In genomic region chr5:19933190-19933589, GRCm38 (mm10) we compare ENCODE assay signal across 15 mouse cellular contexts.
A peak's percentile ranks its signal among the peaks of the same experiment; 100 is the strongest.
DNase-seq lines count a peak whose midpoint lies in the region; ATAC-seq lines count a peak whose summit lies in the region.
"Had no signal": no experiment of that assay in that cellular context is flagged by ENCODE, and none has a peak within 500 bp of the region (broad histone marks: within the 10 kb centered on the region; RNA-seq: fewer than 3 reads in every experiment).

No protein-coding gene starts in this region.

- H3K4me1 ChIP-seq in hindbrain, embryonic 14.5 days (replicated peaks; ENCODE audit: control insufficient read depth, insufficient read depth, low read length): no peaks in the 10 kb centered on the region
- no peaks in the 10 kb centered on the region for H3K4me1 ChIP-seq in hindbrain, embryonic 13.5 days (replicated peaks)
- no peaks in the 10 kb centered on the region for H3K4me1 ChIP-seq in neural tube, embryonic 14.5 days (ENCODE audit: control insufficient read depth, insufficient read depth, low read length)
- H3K4me1 ChIP-seq in kidney, embryonic 16.5 days (ENCODE audit: insufficient read depth, low read length): no peaks in the 10 kb centered on the region

- H3K27me3 ChIP-seq in hindbrain, embryonic 14.5 days (ENCODE audit: control insufficient read depth, insufficient read depth, low read length): no peaks in the 10 kb centered on the region
- H3K27me3 ChIP-seq in hindbrain, embryonic 13.5 days: no peaks in the 10 kb centered on the region
- no peaks in the 10 kb centered on the region for H3K27me3 ChIP-seq in neural tube, embryonic 14.5 days (ENCODE audit: control insufficient read depth, insufficient read depth, low read length)
- H3K27me3 ChIP-seq in kidney, embryonic 16.5 days (ENCODE audit: insufficient read depth, low read length): no peaks in the 10 kb centered on the region
- H3K27me3 ChIP-seq: embryonic facial prominence, embryonic 13.5 days had no signal

- no peaks in the 10 kb centered on the region for H3K9me3 ChIP-seq in hindbrain, embryonic 14.5 days (ENCODE audit: control insufficient read depth, low read length)
- H3K9me3 ChIP-seq in hindbrain, embryonic 13.5 days: no peaks in the 10 kb centered on the region
- H3K9me3 ChIP-seq in neural tube, embryonic 14.5 days (ENCODE audit: control insufficient read depth, low read length): no peaks in the 10 kb centered on the region
- no peaks in the 10 kb centered on the region for H3K9me3 ChIP-seq in kidney, embryonic 16.5 days (ENCODE audit: low read length)
- H3K9me3 ChIP-seq: embryonic facial prominence, embryonic 13.5 days had no signal

- intact Hi-C loops in left cerebral cortex, postnatal 36 days (cut with DNase I): no loop called here

- peak; percentile 42 for DNase-seq in hindbrain, embryonic 14.5 days (ENCODE audit: low spot score)
- DNase-seq in neural tube, embryonic 10.5 days (ENCODE audit: extremely low spot score, low spot score): no peak
- no peak for DNase-seq in thymus, postnatal 25 days
- no peak for DNase-seq in left cerebral cortex, postnatal 36 days (ENCODE audit: low spot score in 2 of 2)
- DNase-seq: cerebellum, adult 9-11 months; heart, adult 18-20 months; heart, postnatal 14 days; right cerebral cortex, postnatal 25 days; thymus, postnatal 14 days had no signal

- no peak for ATAC-seq in hindbrain, embryonic 14.5 days (ENCODE audit: low FRiP score)
- ATAC-seq in hindbrain, embryonic 13.5 days (ENCODE audit: low FRiP score): no peak
- ATAC-seq in neural tube, embryonic 14.5 days (ENCODE audit: low read depth): peak; percentile 46; the same call in 1 of the 2 replicates
- ATAC-seq in kidney, embryonic 16.5 days (ENCODE audit: low FRiP score, low TSS enrichment): peak; percentile 86; the same call in 1 of the 2 replicates
- no peak for ATAC-seq in erythroid progenitor cell, adult 5-6 weeks (replicated peaks; ENCODE audit: low FRiP score, poor library complexity, severe bottlenecking)

- no peaks in the 10 kb centered on the region for H3K36me3 ChIP-seq in hindbrain, embryonic 14.5 days (replicated peaks; ENCODE audit: control insufficient read depth, insufficient read depth)
- no peaks in the 10 kb centered on the region for H3K36me3 ChIP-seq in hindbrain, embryonic 13.5 days
- H3K36me3 ChIP-seq in neural tube, embryonic 14.5 days (ENCODE audit: control insufficient read depth, insufficient read depth, low read length): no peaks in the 10 kb centered on the region
- no peaks in the 10 kb centered on the region for H3K36me3 ChIP-seq in kidney, embryonic 16.5 days (ENCODE audit: insufficient read depth, low read length)
- H3K36me3 ChIP-seq: embryonic facial prominence, embryonic 13.5 days had no signal

- no peak overlapping the region for H3K4me3 ChIP-seq in hindbrain, embryonic 14.5 days (replicated peaks; ENCODE audit: low read length)
- no peak overlapping the region for H3K4me3 ChIP-seq in hindbrain, embryonic 13.5 days
- H3K4me3 ChIP-seq in neural tube, embryonic 14.5 days (ENCODE audit: low read depth, low read length): no peak overlapping the region
- no peak overlapping the region for H3K4me3 ChIP-seq in kidney, embryonic 16.5 days (ENCODE audit: low read length)
- H3K4me3 ChIP-seq: embryonic facial prominence, embryonic 13.5 days had no signal

- no peak overlapping the region for H3K9ac ChIP-seq in hindbrain, embryonic 14.5 days
- H3K9ac ChIP-seq in hindbrain, embryonic 13.5 days: no peak overlapping the region
- no peak overlapping the region for H3K9ac ChIP-seq in neural tube, embryonic 14.5 days (replicated peaks; ENCODE audit: low read depth, low read length)
- no peak overlapping the region for H3K9ac ChIP-seq in kidney, embryonic 16.5 days (replicated peaks; ENCODE audit: low read length)
- H3K9ac ChIP-seq: embryonic facial prominence, embryonic 13.5 days had no signal

- H3K4me2 ChIP-seq in hindbrain, embryonic 14.5 days (replicated peaks): no peak overlapping the region
- H3K4me2 ChIP-seq in hindbrain, embryonic 13.5 days: no peak overlapping the region
- H3K4me2 ChIP-seq in neural tube, embryonic 14.5 days (ENCODE audit: low read depth, low read length): no peak overlapping the region
- H3K4me2 ChIP-seq in kidney, embryonic 16.5 days (replicated peaks; ENCODE audit: low read depth, low read length): no peak overlapping the region
- H3K4me2 ChIP-seq: embryonic facial prominence, embryonic 13.5 days had no signal

- 75% methylated on average over 2 of the region's 2 CpGs for WGBS in hindbrain, embryonic 14.5 days
- WGBS in hindbrain, embryonic 13.5 days: 83% methylated on average over 2 of the region's 2 CpGs
- WGBS in neural tube, embryonic 14.5 days: 82% methylated on average over 2 of the region's 2 CpGs
- 64% methylated on average over 2 of the region's 2 CpGs for WGBS in kidney, embryonic 16.5 days

- H3K27ac ChIP-seq in hindbrain, embryonic 14.5 days: no peak overlapping the region
- no peak overlapping the region for H3K27ac ChIP-seq in hindbrain, embryonic 13.5 days
- H3K27ac ChIP-seq in neural tube, embryonic 14.5 days (ENCODE audit: low read depth, low read length): no peak overlapping the region
- H3K27ac ChIP-seq in kidney, embryonic 16.5 days (ENCODE audit: low read length): no peak overlapping the region
- H3K27ac ChIP-seq: embryonic facial prominence, embryonic 13.5 days; macrophage had no signal

Comparison
In these comparisons a context has a peak if more than half of its experiments do, and no peak if none do; other contexts are left out.
1. ATAC-seq: peak in neural tube, embryonic 14.5 days (single experiment) and kidney, embryonic 16.5 days (single experiment); none in hindbrain, embryonic 14.5 days (single experiment), hindbrain, embryonic 13.5 days (single experiment) and erythroid progenitor cell, adult 5-6 weeks (single experiment).